Mouse (Mus musculus) gastrocnemius, postnatal 25 days (tissue): Measurements from ENCODE around the gene Ppid. TPM values are rescaled to one million over a fixed set of nuclear protein-coding genes. Genes with fewer than 3 reads are reported as not detected.

Experiments
- DNase-seq: peaks from one replicate; pipeline ENCODE4 v3.0.0; 2022
- long read RNA-seq, 2 experiments: library from polyadenylated mRNA; stranded (forward); transcript quantifications; one replicate each; pipeline ENCODE4 v2.0.0; 2021
- total RNA-seq, 2 experiments: library from RNA; stranded (reverse); gene quantifications; 1 replicate in 1 of 2; 2 replicates in 1 of 2; pipeline ENCODE4 v1.2.3; 2021

Ppid gene
- 10 to 100 TPM; 34.6 to 42.5 TPM for total RNA-seq
- long read RNA-seq, experiment 1, transcript Ppid-201 (10 exons, 1,752 nt), result major isoform, 74 of 81 reads
- long read RNA-seq, experiment 1, partial matches to known transcripts, result 3 of 81 reads
- long read RNA-seq, experiment 1, other reads (novel, unspliced or antisense), result 4 of 81 reads
- long read RNA-seq, experiment 2, transcript Ppid-201 (10 exons, 1,752 nt), result major isoform, 61 of 64 reads
- long read RNA-seq, experiment 2, partial matches to known transcripts, result 2 of 64 reads
- long read RNA-seq, experiment 2, other reads (novel, unspliced or antisense), result 1 of 64 reads

DNA sequence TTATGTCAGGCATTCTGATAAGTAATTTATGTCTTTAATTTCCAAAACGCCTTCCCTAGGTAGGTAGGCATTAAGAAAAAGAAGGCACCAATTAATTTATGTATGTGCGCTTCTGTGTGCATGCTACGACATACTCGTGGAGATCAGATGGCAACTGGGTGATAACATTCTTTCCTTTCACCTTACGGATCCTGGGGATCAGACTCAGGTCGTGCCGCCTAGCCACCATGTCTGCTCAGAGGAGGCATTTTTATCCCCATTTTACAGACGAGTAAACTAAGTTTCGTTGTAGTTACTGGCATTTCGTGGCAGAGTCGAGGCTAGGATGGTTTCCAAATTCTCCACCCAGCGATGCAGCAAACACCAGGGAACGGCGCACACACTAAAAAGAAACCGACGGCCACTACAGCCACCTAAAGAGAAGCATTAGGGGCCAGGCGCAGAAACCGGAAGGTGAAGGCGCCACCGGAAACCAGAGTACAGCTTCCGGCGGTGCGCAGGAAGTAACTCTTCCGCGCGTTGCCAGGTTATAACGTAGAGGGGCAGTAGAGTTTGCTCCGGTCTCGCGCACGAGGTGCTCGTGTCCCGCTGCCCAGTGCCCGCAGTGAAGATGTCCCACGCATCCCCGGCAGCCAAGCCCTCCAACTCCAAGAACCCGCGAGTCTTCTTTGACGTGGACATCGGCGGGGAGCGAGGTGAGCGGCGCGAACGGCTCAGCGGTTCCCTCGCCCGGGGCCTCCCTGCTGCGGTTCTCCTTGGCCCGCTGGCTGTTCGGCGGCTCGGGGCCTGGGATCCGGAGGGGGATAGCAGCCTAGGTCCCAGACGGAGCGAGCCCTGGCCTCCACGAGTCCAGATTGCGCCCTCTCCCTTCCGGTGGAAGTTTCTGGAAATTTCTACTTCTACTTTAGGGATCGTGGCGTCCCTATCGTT is at the start of gene Ppid:
Gene Ppid (plus strand): TSS at position 480 of the 930 bp plus-strand sequence.
- peak; percentile 77 for DNase-seq

DNA sequence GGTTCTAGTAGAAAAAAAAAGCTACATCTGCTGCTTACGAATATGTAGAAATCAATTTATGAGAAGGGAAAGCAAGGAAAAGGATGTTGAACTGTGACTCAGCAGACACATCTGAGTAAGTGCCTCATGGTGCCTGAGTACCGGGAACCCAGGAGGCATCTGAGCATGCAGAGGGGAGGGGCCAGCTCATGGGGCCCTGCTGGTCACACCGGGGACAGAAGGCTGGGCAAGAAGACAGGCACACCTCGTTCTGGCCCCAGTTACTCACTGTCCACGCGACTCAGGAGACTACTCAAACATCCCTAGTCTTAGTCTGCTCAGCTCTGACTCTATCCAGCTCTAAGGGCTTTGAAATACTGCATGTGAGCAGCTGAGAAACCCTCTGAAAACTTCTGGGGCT is 48.6 kb upstream of the Ppid start:
- DNase-seq, result no peak

DNA sequence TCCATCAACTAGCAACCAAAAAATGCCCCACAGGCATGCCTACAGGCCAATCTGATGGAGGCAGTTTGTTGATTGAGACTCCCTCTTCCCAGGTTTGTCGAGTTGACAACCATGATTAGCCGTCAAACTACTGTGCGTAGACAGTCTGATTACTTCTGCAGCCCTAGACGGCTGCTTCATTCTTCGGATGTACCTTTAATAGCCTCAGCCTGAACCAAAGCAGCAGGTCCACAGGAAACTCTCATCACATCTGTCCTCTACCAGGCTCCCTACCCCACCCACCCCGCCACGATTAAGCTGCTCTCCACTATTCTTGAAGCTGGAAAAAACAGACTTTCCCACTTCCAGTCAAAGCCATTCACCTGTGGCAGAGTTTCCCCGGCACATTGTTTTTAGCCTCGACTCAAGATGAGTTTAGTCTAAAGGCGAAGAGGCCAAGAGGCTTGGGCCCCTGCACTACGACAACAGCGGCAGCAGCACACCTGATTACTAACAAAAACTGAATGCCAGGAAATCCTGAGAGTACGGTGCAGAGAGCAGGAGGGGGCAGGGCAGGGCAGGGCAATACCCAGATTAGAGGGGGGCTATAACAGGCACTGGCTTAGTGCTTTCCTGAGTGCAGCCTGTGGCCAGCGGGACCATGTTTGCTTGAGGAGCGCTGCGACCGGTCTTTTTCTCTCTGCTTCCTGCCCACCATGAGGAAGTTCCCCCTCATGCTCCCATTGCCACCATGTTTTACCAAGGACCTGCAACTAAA is 42.3 kb upstream of the Ppid start:
- no peak for DNase-seq

DNA sequence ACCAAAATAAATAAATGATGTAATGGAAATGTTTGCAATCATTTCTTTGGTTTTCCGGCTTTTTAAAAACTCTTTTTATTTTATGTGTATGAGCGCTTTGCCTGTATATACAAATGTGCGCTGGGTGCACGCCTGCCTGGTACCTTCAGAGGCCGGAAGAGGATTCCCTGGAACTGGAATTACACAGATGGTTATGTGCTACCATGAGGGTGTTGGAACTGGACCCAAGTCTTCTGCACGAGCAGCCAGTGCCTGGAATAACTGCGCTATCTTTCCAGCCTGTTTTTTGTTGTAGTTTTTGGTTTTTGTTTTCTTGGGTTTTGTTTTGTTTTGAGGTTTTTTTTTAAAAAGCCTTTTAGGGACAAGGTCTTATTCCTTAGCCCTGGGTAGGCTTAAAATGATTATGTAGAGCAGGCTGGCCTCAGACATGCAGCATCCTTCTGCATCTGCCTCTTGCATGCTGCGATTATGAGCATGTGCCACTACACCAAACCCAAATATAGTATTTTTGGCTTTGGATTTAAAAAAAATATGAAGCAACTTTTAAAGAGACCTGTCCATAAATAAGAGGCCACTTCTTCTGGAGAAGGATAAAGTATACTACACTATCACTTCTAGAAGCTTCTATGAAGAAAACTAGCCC is 41.3 kb upstream of the Ppid start:
- DNase-seq, result no peak

DNA sequence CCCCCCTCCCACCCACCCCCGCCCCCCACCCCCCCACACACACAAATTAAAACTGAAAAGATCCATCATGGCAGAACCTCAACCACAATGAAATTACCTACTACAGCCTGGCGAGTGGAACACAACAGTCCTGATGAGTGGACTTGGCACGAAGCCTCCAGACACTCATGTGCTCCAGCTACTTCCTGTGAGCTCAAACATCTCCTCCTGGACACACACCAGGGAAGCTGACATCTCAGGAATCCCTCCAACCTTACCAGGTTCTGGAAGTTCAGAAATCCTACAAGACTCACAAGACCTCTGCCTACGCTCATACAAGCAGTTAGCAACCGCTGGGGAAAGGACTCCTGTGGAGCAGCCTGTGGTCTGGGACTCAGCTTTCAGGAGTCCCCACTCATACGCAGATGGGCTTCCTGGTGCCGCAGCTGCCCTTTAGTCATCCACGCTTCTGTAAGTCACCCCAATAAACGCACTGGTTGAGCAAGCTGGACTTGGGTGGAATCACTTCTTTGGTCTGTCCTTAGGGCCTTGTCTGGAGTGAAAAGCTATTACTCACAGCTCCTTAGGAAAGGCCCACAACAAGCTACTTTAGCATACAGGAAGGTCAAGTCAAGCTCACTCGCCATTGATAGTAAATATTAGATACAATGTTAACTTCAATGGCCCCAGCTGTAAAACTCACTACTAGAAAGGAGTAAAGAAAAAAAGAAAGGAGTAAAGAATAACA is 39.2 kb upstream of the Ppid start:
- no peak for DNase-seq

DNA sequence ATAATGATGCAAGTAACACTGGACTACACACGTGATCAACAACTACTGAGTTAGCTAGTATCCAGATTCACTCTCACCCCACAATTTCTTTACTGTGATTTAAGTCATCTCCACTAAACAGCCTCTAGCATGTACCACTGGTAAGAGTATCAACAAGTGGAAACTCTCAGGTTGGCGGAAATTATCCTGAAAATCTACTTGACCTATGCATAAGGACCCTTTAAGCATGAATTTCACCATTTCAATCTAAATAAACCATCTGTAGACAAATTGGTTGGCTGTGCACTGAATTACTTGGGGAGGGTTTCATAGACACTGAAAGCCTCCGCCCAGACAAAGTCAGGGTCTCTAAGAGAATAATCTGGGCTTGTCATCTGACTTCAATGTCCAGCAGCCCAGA is 37.4 kb upstream of the Ppid start:
- no peak for DNase-seq

DNA sequence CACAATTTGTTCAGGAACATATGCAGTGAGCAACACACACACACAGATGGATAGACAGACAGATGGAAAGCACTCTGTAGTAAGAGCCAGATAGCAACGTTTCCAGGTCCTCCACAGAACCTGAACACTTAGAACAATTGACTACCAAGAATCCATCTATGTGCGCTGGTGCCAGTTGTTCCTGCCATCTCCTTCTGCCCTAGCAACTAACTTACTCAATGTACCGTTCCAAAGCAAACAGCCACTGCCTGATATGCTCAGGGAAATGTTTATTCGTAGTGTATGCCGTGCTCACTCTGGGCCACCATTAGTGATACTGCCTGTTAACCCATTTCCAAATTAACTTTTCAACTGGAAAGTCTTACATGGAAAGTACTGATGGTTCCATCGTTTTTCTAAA is 36.1 kb upstream of the Ppid start:
- DNase-seq, result no peak

DNA sequence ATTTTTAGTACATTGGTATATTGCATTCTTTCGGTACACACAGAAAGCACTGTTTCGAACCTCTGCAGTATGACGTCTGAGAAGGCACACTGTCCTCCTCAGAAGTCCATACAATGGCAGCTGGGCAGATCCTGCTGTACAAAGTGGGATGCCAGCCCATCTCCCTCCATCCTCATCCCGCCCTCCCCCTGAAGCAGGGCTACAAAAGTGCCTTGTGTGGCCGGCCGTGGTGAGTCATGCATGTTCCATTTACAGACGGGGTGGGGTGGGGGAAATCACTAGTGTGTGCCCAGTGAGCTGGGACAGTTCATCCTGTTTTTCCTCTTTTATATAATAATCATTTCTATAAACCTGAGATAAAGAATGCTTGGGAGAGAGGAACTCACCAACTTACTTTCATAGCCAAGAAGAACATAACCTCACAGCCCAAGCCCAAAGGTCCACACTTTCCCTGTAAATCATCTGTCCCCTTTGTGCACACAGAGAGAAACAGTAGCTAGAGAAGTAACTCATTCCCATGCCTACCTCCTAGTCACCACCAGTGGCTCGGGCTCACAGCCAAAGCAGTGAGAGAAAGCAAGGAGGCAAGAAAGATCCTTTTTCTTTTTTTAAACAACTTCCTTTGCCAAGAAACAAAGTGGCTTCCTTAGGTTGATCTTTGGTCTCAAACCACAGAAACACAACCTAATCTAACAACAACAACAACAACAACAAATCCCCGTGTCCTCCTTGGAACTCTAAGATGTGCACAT is 31.9 kb upstream of the Ppid start:
- peak; percentile 41 for DNase-seq

DNA sequence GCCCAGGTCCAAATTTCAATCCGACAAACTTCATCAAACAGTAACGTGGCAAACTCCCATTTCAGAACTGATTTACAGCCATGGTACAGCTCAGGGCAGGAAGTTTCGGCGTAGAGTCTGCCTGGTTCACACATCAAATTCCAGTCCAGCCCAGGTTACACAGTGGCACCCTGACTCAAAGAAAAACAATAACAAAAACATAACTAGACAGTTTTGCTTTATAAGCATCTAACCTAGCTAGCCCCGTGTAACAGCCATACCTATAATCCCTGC is 31.4 kb upstream of the Ppid start:
- DNase-seq, result no peak

DNA sequence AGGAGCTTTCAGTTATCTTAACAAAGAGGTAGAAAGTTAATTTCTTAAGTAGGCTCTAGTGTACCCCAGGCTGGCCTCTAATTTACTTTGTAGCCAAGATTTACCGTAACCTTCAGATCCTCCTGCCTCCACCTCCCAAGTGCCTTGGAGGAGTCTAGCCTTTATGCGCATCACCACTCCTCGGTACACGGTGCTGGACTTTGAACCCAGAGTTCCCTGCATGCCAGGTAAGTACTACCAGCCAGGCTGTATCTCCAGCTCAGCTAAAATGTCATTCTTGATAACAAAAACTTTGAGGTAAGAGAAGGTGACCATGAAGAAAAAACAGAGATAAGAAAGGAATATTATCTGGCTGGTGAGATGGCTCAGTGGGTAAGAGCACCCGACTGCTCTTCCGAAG is 30.6 kb upstream of the Ppid start:
- DNase-seq, result no peak

DNA sequence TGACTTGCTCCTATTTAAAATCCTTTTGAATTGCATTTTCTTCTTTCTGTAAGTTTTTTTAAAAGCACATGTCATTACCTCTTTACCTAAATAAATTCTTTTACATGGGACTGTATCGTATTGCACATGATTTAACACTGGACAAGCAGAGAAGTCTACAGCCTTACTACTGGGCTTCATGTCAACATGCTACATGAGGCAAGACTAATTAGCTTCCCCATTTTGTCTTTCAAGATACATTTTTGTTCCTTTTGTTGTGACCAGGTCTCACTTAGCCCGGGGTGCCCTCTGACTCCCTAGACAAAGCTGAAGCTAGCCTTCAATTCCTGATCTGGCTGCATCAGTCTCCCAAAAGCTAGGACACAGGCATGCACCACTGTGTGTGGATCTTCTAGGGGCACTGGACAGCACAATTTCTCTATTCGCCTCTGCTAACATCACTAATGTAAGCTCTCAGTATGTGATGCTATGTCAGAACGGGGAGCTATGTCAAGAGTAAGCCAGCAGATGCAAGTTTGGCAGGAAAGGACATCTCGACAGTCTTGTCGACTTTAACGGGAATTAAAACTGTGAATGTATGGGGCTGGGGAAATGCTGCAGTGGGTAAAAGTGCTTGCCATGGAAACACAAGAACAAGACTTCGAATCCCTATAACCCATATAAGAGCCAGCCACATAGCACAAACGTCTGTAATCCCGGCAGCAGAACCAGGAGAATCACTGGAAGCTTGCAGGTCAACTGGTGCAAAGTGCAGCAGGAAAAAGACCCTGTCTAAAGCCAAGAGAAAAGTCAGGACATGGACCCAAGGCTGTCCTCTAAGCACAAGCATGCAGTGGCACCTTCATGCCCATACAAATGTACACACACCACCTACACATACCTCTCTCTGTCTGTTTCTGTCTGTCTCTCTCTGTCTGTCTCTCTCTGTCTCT is 29.1 kb upstream of the Ppid start:
- DNase-seq, result no peak

DNA sequence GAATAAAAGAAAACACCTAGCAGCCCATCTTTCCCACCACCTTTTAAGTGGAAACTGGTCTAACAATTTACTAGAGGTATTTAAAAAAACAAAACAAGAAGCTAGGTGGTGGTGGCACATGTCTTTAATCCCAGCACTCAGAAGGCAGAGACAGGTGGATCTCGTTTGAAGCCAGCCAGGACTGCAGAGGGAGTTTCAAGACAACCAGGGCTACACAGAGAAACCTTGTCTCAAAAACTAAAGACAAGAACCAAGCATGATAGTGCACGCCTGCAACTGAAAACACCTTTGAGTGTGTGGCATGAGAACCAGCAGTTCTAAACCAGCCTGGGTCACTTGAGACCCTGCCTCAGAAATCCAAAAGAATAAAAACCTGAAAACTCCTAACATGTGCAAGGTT is 27.6 kb upstream of the Ppid start:
- DNase-seq, result no peak

DNA sequence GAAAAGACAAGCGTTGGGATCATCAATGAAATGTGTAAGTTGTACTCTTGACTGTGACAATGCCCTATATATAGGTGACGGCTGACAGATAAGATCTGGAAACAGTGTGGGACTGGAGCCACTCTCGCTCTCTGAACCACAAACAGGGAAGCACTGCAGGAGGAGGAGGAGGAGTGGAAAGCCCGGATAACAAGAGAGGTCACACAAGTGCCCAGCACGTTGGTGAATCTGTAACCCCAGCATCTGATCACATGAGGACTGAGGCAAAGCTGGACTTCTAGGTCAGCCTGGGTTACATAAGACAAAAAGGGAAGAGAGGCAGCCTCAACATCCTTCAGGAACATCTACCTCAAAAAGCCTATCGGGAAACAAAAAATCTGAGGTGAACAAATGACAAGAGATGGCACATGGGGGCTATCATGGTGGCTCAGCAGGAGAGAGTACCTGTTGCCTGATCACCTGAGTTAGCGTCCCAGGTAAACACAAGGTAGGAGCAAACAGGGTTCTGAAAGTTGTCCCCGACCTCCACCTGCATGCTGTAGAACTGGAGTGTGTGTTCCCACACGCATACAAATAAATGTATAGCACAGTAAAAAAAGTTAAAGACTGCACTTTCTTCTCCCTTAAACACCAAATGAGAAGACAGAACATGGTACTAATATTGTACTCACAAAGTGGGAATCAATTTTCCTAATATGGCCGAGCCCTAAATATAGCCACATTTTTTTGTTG is 26.1 kb upstream of the Ppid start:
- DNase-seq, result no peak

DNA sequence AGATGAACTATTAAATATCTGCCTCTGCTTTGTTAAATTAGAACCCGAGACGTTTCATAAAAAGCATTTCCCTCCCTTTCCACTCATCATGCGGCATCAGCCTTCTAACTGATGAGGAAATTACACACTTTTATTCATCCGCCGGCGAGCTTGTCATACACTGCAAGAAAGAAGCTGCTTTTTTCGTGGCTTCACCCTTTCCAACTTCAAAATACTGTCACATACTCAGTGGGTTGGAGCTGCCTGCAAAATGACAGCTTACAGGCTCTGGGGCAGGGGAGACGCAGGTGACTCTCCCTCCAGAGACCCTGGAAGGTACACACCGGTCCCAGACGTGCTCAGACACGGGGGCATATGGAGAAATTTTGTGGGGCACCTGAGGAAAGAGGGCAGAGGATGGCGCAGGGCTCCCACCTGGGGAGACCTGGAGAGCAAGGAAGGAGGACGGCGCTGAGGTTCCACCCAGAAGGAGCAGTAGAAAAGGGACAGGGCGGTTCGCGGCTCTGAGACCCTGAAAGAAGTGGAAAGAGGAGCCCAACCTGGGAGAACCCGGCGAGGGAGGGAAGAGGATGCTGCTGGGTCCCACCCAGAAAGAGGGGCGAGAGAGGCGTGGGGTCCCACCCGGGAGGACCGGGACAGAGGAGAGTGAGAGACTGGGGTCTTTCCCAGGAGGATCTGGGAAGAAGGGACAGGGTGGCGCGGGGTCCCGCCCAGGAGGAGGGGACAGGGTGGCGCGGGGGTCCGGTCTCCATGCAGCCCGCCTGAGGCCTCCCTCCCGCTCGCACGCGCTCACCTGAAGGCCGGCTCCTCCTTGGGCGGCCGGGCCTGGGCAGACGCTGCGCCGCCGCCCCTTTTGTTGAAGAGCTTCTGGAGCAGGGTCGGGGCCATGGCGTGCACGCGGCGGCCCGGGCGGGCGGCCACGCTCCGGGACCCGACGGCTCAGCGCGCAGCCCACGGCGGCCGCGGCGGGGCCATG is 24.1 kb upstream of the Ppid start:
- peak; percentile 35 for DNase-seq

DNA sequence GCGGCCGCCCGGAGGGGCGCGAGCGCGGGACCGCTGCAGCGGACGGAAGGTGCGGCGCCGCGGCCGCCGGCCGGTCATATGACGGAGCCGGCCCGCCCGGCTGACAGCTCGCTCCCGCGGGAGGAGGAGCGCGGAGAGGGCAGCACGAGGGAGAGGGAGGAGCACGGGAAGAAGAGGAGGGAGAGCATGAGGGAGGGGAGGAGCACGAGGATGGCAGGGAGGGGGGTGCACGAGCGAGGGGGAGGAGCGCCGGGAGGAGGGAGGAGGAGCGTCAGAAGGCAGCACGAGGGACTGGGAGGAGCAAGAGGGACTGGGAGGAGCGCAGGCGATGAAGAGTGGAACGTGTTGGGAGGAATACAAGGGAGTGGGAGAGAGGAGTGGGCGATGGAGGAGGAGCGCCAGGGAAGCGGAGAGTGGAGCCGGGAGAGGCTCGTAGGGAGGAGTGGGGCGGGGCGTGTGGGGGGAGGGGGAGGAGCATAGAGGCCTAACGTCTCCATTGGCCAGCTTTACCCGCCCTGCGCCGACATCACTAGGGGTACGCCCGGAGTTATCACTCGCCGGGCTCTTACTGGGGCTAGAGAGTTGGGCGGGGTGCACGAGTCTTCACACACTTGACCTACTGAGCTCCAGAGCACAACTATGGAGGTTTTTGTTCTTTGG is 23.3 kb upstream of the Ppid start, which contains the start of gene Fnip2:
Gene Fnip2 (minus strand): TSS at position 94 of the 660 bp plus-strand sequence.
- peak; percentile 92 for DNase-seq

DNA sequence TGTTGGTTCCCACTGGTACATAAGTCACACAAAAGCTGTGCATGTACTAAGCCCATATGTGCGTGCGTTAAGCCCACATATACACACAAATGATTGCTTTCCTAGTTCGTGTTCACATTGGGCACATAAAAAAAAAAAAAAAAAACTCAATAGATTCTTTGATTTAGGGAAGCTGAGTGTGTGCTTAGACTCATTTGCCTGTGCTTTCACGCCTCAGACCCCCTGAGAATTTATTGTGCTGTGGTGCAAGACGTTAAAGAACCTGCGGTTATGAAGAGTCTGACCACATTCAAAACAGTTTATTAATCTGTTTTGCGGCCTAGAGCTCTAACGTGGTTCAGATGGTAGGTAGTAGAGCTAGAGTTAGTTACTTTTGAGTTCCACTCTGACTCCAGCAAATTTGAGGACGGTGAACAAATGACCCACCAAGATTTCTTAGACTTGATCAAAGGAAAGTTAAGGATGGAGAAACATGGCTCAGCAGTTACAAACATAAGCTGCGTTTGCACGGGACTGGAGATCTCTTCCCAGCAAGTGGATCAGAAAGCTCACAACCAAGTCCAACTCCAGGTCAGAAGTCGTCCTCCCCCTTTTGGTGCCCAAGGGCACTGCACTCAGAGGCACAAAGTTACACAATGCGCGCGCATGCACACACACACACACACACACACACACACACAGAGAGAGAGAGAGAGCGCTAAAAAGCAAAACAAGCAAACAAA is 22.4 kb upstream of the Ppid start:
- DNase-seq, result no peak

DNA sequence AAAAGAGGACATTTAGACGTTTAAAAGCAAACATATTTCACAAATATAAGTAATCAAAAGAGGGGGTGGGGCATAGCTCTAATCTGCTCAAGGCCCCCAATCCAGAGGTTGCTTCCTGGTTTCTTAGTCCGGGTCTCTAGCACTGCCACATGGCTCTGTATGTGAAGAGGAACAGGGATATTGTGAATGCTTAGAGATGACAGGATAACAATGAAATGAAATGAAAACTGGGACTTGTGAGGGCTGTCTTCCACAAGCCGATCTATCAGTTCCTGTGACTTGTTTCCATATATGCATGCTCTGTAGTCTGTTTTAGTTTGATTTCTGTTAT is 21.8 kb upstream of the Ppid start:
- no peak for DNase-seq
